Mouse (Mus musculus) left cerebral cortex, postnatal 10 days (tissue): ENCODE data around the gene Scamp5. TPM values are rescaled to one million over a fixed set of nuclear protein-coding genes. Genes with fewer than 3 reads are reported as not detected.
A peak's percentile ranks its signal among the peaks of the same experiment; 100 is the strongest.

Experiments
- DNase-seq, 2 experiments: peaks; one replicate each; pipeline ENCODE4 v3.0.0; 2021 to 2022; ENCODE audit warnings: low spot score in 2 of 2, mixed read lengths in 1 of 2; ENCODE audit errors: extremely low spot score in 1 of 2
- intact Hi-C: fragments of 180-260 bp; cut with DNase I; formaldehyde crosslinking; loops from one replicate; pipeline ENCODE4 v1.15.1; 2025
- total RNA-seq, 2 experiments: library from RNA; stranded (reverse); gene quantifications; 2 replicates each; pipeline ENCODE4 v1.2.3; 2021

The Scamp5 gene
- total RNA-seq, 2 experiments from 2014 or later: 387 to 389 TPM

DNA sequence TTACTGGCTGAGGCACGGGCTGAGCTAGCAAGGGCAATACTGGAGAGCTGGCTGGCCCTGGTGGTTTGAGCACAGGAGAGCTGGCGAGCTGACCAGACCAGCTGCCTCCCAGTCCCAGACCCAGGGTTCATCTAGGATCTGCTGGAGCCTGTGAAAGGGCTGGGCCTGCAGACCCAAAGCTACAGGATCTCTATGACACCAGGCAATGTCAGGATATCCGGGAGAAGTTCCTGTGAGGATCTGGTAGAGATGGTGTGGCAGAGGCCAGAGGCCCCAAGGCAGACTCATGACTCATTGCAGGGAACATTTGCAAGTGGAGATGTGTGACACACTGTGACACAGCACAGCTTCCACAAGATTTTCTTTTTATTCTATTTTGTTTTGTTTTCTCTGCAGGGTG is 42.7 kb downstream of the Scamp5 start:
- intact Hi-C loops: no loop called here
- DNase-seq: no peak

DNA sequence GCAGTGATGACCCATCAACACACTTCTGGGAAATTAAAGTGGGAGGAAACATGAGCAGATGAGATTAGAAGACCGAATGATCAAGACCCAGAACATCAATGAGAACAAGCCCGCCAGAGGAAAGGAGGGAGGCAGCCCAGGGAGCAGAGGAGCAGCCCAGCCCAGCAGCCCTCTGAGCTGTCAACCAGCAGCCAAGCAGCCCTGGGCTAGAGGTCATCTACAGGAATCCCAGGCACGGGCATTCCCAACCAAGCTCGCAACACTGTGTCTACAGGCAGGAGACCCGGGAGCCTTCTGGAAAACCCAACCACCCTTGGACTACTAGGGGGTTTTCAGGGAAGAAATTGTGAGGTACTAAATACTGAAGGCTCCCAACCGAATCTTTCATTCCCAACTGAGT is 43.8 kb downstream of the Scamp5 start:
- no peak for DNase-seq
- intact Hi-C loops: no loop called here

DNA sequence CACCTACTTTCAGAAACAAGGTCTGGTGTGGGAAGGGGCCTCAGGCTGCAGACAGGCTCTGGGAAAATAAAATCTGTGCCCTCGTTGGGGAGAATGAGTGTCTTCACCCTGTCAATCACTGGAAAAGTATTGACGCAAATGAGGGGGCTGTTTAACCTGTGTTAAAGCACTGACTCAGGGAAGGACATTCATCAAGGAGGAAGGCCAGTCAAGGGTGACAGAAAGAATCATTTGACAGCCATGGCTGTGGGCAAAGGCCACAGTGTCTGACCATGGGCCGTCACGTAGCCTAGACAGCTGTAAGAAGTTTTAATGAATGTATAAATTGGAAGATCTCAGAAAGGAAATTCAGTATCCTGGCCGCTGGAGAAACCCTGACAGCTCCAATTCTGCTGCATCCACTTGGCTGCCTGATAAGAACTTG is 46.2 kb downstream of the Scamp5 start:
- no peak for DNase-seq
- intact Hi-C loops: no loop called here

DNA sequence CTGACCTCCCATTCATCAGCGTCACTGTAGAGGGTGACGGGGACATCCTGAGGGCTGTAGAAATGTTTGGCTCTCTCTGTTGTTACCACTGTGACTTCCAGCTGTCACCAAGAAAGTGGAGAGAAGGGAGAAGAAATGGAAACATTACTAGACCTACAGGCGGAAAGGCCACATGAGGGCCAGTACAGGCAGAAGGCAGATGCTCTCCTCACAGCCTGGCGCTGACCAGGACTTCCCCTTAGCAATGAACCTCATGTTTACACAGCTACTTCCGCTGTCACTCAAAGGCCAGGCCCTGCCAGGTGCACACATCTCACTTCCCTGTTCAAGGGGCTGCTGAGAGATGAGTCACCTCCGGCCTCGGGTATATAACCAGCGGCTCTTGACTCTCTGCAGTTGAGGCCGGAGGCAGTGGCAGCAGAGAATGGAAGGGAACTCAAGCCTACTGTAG is 46.7 kb downstream of the Scamp5 start:
- intact Hi-C loops: no loop called here

DNA sequence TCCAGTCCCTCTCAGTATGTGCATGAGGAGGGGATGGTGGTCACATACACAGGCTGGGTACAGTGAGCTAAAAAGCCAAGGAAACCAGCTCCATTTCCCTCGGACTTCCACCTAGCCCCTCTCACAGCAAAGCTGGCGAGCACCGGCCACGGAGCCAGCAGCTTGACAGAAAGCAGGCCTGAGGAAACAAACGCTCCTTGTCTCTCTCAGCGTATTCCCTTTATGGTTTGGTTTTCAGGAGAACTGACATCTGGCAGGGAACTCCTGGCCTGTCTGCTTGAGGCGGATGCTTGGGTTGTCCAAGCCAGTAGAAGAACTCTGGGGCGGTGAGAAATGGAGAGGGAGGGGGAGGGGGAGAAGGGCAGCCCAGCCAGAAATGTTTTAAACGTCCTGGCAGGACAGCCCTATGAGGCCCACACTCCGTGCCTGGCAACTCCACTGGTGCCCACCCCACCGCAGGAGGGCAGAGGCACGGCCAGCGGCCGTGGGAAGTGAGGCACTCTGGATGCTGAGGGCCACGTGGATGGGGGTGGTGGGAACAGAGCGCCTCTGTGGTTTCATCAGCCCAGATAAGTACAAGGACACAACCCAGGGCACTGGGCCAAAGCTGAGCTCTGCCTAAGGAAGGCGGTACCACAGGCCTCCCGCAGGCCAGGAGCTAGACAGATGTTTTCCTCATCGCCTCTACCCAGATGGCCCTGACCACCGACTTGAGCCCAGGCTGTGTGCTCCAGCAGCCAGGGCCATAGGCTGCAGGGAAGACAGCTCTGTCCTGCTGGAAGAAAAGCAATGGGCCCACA is 47.3 kb downstream of the Scamp5 start:
- peak; percentile 87 to 93 for DNase-seq
- intact Hi-C loops: no loop called here

More for the DNA sequence above, 46.7 kb downstream of the Scamp5 start:
- DNase-seq: peak; percentile 47 to 79

DNA sequence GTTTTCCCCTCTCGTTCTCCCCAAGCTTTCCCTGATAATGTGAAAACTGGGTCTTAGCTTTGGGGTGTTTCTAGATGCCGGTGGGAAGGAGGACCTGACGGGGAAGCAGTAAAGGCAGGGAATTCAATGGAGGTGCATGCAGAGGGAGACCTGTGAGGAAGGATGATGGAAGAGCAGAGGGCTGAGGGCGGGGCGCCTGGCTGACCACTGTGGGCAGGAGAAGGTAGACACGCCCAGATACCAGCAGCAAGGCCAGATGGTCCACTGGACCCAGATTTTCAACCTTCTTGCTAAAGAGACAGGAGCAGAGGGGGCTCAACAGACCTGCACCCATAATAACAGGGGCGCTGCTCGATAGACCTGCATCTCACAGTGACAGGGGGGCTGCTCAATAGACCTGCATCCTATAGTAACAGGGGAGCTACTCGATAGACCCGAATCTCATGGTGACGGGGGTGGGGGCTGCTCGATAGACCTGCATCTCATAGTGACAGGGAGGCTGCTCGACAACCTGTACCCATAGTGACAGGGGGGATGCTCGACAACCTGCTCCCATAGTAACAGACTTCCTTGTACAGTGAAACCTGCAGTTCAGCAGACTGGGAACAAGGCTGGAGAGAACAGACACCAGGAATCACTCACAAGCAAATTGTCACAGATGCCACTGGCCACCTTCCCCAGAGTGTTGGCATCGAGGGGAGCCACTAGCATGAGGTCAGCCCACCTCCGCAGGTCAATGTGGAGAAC is 48.2 kb downstream of the Scamp5 start:
- no peak for DNase-seq
- intact Hi-C loops: no loop called here

DNA sequence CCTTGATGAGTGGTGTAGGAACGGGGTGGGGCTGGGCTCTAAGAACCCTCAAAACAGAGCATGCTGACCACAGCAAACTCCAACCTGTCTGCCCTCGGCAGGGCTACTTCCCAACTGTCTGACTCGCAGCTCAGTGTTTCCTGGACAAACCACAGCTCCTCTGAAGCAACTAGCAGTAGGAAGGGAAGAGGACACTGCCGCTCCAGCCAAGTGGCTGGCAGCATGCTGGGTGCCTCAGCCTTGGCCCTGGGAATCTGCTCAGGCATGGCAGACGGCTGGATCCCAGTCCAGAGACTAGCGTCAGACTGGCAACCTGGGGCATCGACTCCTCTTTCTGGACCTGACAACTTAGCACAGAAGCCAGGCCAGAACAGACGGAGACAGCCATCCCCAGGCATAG is 50.5 kb downstream of the Scamp5 start:
- DNase-seq: peak in 1 of 2 experiments; percentile 36
- intact Hi-C loops: no loop called here

DNA sequence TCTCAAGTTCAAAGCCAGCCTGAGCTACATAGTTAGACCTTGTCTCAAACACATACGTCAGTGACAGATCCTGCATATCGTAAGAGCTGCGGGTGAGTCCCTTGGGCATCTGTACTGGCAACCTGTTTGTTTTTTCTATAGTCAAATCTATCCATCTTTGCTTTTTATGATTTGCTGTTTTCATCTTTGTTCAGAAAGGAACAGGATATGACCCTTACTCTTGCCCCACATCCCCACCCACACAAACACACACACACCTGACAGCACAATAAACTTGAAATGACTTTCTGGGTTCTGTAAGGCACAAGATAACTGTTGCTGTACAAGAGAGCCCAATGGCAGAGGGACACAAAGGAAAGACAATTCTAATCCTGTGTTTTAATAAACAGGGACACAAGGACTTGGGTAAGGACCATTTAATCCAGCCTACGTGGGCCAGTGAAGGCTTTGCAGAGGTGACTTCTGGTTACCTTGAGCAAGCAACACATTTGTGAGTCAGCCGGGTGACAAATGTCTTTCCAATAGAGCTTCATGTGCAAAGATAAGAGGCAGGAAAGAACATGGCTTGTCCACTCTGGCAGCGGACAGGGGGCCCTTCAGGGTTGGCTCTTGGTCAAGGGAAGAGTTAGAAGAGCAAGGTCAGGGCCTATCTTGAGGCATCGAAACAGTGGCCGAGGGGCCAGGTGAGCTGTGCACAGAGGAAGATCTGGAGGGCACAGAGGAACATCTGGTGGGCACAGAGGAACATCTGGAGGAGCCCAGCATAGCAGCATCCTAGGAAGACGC is 60.5 kb downstream of the Scamp5 start:
- no peak for DNase-seq
- intact Hi-C loops: no loop called here

DNA sequence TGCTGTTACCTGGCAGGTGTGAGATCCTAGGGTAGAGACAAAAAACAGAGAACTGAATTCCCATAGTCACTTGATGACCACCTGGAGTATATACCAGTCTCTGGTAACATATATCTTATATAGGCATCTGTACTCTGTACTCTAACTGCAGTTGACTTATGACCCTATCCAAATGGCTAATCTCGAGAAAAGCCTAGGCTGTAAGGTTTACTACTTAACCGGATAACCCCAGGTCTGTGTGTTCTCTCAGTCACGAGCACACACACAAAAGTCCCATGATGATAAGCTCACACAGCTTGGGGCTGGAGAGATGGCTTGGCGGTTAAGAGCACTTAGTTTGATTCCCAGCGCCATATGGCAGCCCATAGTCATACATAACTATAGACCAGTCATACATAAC is 61.5 kb downstream of the Scamp5 start:
- DNase-seq: no peak
- intact Hi-C loops: no loop called here

DNA sequence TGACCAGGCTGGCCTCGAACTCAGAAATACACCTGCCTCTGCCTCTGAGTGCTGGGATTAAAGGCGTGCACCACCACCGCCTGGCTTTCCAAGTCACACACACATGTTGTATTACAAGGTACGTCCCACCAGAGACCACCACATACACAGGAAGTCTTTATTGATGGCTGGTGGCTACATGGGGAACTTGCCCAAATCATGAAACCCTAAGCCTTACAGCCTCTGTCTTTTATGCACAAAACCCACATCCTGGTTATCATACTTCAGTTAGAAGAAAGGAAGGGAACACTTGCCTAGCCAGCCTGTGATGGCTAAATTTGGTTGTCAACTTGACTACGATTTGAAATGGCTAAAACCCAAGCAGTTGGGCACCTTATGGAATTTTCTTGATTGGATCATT is 63.8 kb downstream of the Scamp5 start:
- DNase-seq: no peak
- intact Hi-C loops: no loop called here

DNA sequence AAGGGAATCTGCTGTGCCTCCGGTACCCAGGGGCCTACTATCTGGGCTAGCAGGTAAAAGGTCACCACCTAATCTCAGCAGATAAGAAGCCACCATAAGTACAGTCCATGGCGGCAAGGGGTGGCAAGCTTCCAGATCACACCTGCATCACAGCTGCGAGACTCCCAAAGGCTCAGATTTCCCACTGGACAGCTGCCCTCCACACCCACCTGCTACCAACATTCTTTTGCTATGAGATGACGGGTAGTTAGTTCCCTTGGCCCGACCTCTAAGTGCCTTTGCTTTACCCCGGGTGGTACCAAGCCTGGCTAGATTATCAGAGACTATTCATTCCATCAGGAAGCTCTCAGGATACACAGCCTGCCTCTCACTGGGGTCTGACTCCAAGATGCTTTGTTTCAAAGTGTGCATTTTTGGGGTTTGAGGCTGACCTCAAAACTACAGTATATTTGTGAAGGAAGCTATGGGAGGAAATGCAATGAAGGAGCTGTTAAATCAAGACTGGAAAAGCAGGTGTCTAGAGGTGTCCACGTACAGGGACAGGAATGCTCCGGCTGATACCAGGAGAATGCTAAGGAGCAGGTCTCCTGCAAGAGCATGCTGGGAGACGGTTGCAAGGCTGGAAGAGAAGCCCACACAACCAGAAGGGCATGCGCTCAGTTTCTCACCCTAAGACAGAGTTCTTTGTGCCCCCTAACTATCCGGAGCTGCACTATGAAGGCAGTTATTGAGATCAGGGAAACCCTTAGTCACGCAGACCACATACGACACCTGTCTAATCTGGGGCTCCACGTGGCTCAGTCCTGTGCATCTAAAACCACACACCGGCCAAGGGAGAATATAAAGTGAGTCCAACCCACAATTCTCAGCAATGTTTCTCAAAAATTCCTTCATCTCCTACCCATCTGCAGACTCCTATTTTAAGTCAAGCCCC is 65.3 kb downstream of the Scamp5 start:
- intact Hi-C loops: no loop called here

DNA sequence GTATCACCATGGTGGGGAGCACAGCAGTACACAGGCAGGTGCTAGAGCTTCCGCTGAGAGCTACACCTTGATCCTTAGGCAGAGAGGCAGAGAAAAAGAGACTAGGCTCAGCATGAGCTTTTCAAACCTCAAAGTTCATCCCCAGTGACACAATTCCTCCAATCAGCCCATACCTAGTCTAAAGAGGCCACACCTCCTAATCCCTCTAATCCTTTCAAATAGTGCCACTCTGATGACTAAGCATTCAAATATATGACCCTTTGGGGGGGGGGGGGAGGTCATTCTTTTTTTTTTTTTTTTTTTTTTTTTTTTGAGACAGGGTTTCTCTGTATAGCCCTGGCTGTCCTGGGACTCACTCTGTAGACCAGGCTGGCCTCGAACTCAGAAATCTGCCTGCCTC is 69.1 kb downstream of the Scamp5 start:
- intact Hi-C loops: no loop called here

More for the DNA sequence above, 65.3 kb downstream of the Scamp5 start:
- DNase-seq: no peak

DNA sequence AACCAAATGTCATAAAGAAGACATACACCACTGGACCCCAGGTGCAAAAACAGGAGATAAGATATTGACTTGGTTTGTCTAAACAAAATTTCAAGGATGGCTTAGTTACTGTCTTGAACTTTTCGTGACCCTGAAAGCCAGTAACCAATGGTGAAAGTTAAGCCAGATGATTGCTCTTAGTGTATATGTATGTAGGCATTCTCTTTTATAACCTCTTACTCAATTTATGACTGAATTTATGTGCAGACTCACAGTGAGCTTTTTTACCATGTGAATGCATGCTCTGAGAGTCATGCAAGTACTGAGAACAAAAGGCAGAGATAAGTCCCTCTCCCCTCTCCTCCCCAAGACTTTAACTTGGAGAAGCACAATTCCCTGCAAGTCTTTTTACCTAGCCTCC is 75.0 kb downstream of the Scamp5 start:
- intact Hi-C loops: no loop called here
- DNase-seq: no peak

More for the DNA sequence above, 69.1 kb downstream of the Scamp5 start:
- DNase-seq: no peak

Other genes starting within 250 kb of the Scamp5 start
- not detected for gene Trcg1, start 231.5 kb downstream of the Scamp5 start, total RNA-seq
- gene 1700017B05Rik, start 205.4 kb downstream of the Scamp5 start, total RNA-seq: 10 to 100 TPM; 12.1 to 15.7 TPM
- gene Ppcdc, start 27.9 kb downstream of the Scamp5 start, total RNA-seq: 10 to 100 TPM; 11.7 to 13.0 TPM
- 10 to 100 TPM; 14.1 to 14.8 TPM for gene Rpp25, start 36.0 kb upstream of the Scamp5 start, total RNA-seq
- 100 to 1,000 TPM; 501 to 523 TPM for gene Cox5a, start 53.2 kb upstream of the Scamp5 start, total RNA-seq
- 10 to 100 TPM; 21.5 to 24.7 TPM for gene Fam219b, start 69.5 kb upstream of the Scamp5 start, total RNA-seq
- gene Mpi, start 84.7 kb upstream of the Scamp5 start, total RNA-seq: 10 to 100 TPM; 79.5 to 81.1 TPM
- gene Scamp2, start 92.9 kb upstream of the Scamp5 start, total RNA-seq: 10 to 100 TPM; 25.7 to 29.9 TPM
- gene Ulk3, start 121.4 kb upstream of the Scamp5 start, total RNA-seq: 10 to 100 TPM; 33.5 to 38.8 TPM
- gene Cplx3, start 138.2 kb upstream of the Scamp5 start, total RNA-seq: 10 to 100 TPM; 15.6 to 17.8 TPM
- gene Lman1l, start 152.7 kb upstream of the Scamp5 start, total RNA-seq: not detected
- 10 to 100 TPM; 64.6 to 66.3 TPM for gene Csk, start 185.6 kb upstream of the Scamp5 start, total RNA-seq
- not detected for gene Cyp1a2, start 215.6 kb upstream of the Scamp5 start, total RNA-seq
- under 1 TPM; 0.41 to 0.43 TPM for gene Cyp1a1, start 219.9 kb upstream of the Scamp5 start, total RNA-seq
- gene Edc3, start 240.5 kb upstream of the Scamp5 start, total RNA-seq: 10 to 100 TPM; 15.2 to 17.6 TPM